Mouse (Mus musculus) hindbrain, embryonic 10.5 days (tissue): ENCODE results near the gene Tmem150a. TPM values are rescaled to one million over a fixed set of nuclear protein-coding genes. Genes with fewer than 3 reads are reported as not detected.
A peak's percentile ranks its signal among the peaks of the same experiment; 100 is the strongest.

Experiments
- DNase-seq: peaks from one replicate; pipeline ENCODE4 v3.0.0-alpha.2; 2017; ENCODE audit warnings: low spot score
- H3K27ac ChIP-seq: fragments of 300-500 bp; sonication (generic); 2 replicates; pipeline ENCODE4 v1.5.1; 2016; ENCODE audit warnings: mild to moderate bottlenecking, moderate library complexity
- H3K27me3 ChIP-seq: fragments of 300-500 bp; sonication (generic); 2 replicates; pipeline ENCODE4 v1.6.1; 2016; ENCODE audit warnings: mild to moderate bottlenecking; ENCODE audit not compliant: poor library complexity, insufficient read depth, severe bottlenecking
- H3K36me3 ChIP-seq: fragments of 300-500 bp; sonication (generic); 2 replicates; pipeline ENCODE4 v1.6.1; 2016; ENCODE audit warnings: mild to moderate bottlenecking, moderate library complexity
- H3K4me1 ChIP-seq: fragments of 300-500 bp; sonication (generic); replicated peaks from 2 replicates; pipeline ENCODE4 v1.6.1; 2016; ENCODE audit warnings: mild to moderate bottlenecking
- H3K4me3 ChIP-seq: fragments of 300-500 bp; sonication (generic); 2 replicates; pipeline ENCODE4 v1.5.1; 2016; ENCODE audit warnings: mild to moderate bottlenecking, moderate library complexity
- H3K9me3 ChIP-seq: fragments of 300-500 bp; sonication (generic); 2 replicates; pipeline ENCODE4 v1.6.1; 2016; ENCODE audit warnings: mild to moderate bottlenecking, moderate library complexity
- WGBS: fragments of 180-500 bp; shearing (Covaris S2); methylation state at CpG from one replicate; pipeline ENCODE4 v1.1.7; 2016; 5-methylcytosine and 5-hydroxymethylcytosine counted together
- polyA plus RNA-seq: library from polyadenylated mRNA; unstranded; fragments of >200 nt; fragmentation: Nextera tagmentation; extraction: Ambion mirVana; gene quantifications from 2 replicates; pipeline ENCODE4 v1.2.1, GENCODE M21; 2016

The Tmem150a gene
- 5.7 and 7.0 TPM in 2 replicates for polyA plus RNA-seq

DNA sequence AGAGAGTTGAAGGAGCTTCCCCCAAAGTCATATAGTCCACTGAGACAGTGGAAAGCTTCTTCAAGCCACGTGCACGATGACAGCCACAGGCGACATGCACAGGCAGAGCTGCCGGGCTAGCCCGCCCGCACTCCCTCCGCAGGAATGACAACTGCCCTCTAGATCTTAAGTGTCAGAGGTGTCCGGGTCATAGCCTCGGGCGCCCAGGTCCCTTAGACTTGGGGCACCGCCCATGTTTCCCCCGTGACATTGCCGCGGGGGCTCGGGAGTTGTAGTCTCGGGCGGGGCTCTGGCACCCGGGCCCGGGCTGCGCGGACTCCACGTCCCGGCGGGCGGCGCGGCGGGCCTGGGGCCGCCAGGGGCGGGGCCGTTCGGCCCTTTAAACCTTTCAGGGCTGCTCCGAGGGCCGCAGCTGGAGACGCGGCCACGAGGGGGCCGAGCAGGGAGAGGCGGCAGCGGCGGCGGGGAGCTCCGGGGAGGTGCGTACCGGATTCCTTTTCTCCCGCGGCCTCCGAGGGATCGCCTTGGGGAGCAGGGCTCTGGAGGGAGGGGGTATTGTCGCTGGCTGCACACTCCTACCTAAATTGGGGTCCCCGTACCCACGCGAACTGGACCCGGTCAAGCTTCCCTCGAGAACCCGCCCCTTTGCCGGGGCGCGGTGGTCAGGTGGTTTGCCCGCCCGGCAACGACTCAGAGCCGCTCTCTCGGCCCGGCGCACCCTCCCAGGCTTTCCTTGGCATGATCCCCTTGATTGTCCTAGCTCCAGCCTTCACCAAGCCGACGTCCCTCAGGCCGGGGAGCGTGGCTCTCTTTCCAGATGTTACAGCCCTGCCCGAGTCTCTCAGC lies at the start of gene Tmem150a:
Gene Tmem150a (plus strand): TSS at position 382 of the 846 bp plus-strand sequence.
- H3K36me3 ChIP-seq: peaks cover 49% of the 10 kb centered on the region
- H3K9me3 ChIP-seq: no peaks in the 10 kb centered on the region
- H3K27me3 ChIP-seq: peaks cover 8% of the 10 kb centered on the region
- H3K4me1 ChIP-seq: peaks cover 25% of the 10 kb centered on the region
- peak within 1 kb of the TSS; percentile 83 for H3K27ac ChIP-seq
- peak; percentile 79 for DNase-seq
- WGBS: under 1% methylated on average over 71 of the region's 71 CpGs
- peak within 1 kb of the TSS; percentile 70 for H3K4me3 ChIP-seq

DNA sequence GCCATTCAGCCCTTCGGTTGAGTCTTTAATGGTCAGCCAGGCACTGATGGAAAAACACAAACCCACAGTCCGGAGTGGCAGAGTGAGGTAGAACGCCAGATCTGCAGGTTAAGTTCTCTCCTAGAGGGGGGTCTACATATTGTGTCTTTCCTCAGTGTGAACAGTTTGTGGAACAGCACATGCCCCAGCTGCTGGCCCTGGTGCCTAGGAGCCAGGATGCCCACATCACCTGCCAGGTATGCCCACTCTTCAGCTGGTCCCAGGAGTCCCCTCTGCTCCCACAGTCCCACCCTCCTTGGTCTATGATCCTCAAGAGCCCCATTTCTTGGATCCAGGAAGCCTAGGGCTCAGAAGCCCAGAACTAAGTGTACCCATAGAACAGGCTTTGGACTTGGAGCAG lies 43.0 kb upstream of the Tmem150a start:
- H3K36me3 ChIP-seq: peaks cover 53% of the 10 kb centered on the region

DNA sequence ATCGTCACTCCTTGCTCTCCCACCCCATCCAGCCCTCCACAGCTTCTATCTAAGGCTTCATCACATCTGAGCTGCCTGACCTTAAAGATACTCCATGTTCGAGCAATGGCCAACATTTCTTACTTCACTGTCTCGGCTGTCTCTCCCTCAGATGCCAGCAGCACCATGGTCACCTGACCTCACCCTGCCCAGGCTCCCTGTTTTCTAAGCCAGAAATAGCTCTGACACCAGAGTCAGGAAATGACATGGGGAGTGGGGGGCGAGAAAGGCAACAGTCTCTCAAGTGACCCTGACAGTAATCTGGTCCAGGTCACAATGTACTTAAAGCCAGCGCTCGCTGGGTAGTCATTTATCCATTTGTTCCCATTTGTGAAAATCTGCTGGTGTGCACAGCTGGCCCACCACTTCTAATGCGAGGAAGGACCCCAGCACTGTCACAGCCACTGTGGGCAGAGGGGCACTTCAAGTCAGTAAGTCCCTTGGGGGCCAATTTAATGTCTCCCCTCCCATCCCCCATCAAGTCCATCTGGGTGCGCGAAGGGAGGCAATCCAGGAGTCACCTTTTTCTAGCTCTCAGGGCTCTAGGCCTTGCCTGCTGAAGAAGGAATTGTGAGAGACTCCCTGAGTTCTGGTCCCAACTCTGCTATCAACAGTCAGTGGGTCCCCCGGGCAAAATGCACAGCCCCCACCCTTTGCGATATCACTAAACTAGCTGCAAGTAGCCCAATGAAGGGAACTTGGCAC lies 42.0 kb upstream of the Tmem150a start:
- no peak for DNase-seq
- Histone ChIP-seq H3K4me1 (no peaks in the 10 kb centered on the region), H3K9me3 (no peaks in the 10 kb centered on the region), H3K27me3 (no peaks in the 10 kb centered on the region), H3K27ac (no peak overlapping the region), H3K4me3 (no peak overlapping the region), H3K36me3 (peaks cover 64% of the 10 kb centered on the region)
- 90% methylated on average over 11 of the region's 11 CpGs for WGBS

More for the DNA sequence above, 43.0 kb upstream of the Tmem150a start:
- Histone ChIP-seq H3K27me3 (no peaks in the 10 kb centered on the region), H3K4me1 (no peaks in the 10 kb centered on the region), H3K27ac (no peak overlapping the region), H3K4me3 (no peak overlapping the region), H3K9me3 (no peaks in the 10 kb centered on the region)
- no peak for DNase-seq
- WGBS: 96% methylated on average over 3 of the region's 3 CpGs

DNA sequence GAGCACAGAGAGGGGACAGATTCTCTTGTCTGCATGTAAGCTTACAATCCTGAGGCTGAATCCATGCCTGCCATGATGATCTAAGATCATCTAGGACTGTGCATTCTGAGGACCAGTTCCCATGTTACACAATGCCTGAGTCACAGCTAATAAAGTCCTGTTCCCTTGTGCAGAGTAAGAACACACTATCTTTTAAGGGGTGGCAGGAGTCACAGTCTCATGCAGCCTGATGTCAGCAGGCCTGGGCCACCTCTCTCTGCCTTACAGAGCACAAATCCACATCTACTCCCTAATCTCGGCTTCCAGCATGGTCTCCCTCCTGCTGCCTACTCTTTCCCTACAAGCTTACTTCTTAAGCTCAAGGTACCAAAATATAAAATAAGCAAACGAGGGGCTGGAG lies 39.9 kb upstream of the Tmem150a start:
- no peak overlapping the region for H3K4me3 ChIP-seq
- H3K9me3 ChIP-seq: no peaks in the 10 kb centered on the region
- no peak for DNase-seq
- H3K36me3 ChIP-seq: peaks cover 85% of the 10 kb centered on the region
- no peaks in the 10 kb centered on the region for H3K27me3 ChIP-seq
- 83% methylated on average over 2 of the region's 2 CpGs for WGBS
- H3K4me1 ChIP-seq: no peaks in the 10 kb centered on the region
- no peak overlapping the region for H3K27ac ChIP-seq

DNA sequence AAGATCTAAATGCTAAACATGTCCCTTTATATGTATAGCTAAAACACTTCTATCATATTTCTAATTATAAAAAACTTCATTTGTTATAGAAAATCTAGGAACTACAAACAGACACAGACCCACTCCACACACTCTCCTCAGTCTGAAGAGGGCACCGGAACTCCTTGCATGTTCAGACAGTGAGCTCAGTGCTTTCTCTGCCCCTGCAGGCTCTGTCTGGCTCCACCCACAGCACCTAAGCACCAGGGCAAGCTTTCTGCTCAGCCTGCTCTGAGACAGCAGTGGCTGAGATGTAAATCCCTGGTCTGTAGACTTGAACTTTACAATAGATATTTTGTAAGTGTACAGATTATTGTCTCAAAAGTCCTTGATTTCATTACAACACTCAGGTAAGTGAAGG lies 39.2 kb upstream of the Tmem150a start:
- peaks cover 91% of the 10 kb centered on the region for H3K36me3 ChIP-seq
- no peaks in the 10 kb centered on the region for H3K9me3 ChIP-seq
- DNase-seq: no peak
- no peak overlapping the region for H3K4me3 ChIP-seq
- H3K27me3 ChIP-seq: no peaks in the 10 kb centered on the region
- H3K4me1 ChIP-seq: no peaks in the 10 kb centered on the region
- no peak overlapping the region for H3K27ac ChIP-seq
- 95% methylated on average over 1 of the region's 1 CpGs for WGBS

DNA sequence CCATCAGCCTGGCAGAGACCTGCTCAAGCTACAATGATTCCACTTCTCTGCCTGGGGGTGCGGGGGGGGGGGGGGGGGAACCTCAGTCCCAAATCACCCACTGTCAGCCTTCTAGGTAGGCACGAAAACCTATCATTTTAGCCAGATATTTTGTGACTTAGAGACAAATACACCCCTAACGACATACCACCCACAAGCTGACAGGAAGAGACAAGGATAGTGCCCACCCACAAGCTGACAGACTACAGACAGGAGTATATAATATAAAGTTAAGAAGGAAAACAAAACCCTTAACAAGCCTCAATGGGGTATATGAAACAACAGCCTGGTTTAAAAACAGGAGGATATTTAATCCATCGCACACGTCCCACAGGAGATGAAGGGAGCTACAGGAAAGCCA lies 36.8 kb upstream of the Tmem150a start:
- H3K36me3 ChIP-seq: peaks cover 97% of the 10 kb centered on the region
- WGBS: 80% methylated on average over 5 of the region's 5 CpGs
- H3K27me3 ChIP-seq: no peaks in the 10 kb centered on the region
- H3K9me3 ChIP-seq: no peaks in the 10 kb centered on the region
- no peak overlapping the region for H3K4me3 ChIP-seq
- H3K27ac ChIP-seq: no peak overlapping the region
- no peaks in the 10 kb centered on the region for H3K4me1 ChIP-seq
- DNase-seq: no peak

DNA sequence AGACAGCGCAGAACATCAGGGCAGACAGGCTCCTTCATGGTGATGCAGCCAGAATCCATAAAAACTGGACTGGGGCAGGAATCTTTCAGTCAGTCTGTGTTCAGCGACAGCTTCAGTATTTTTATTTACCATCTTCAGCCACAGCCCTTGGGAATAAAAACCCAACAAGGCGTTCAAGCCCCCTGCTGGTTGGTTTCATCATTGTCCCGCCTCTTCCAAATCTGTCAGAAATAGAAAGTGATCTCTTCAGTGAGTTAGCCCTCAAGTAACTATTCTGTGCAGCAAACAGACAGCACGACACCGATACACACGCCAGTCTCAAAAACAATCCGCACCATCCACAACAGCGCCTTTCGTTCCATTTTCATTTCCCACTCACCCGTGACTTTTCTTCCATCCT lies 36.2 kb upstream of the Tmem150a start:
- Histone ChIP-seq H3K4me1 (no peaks in the 10 kb centered on the region), H3K27me3 (no peaks in the 10 kb centered on the region), H3K36me3 (peaks cover 97% of the 10 kb centered on the region), H3K27ac (no peak overlapping the region), H3K9me3 (no peaks in the 10 kb centered on the region), H3K4me3 (no peak overlapping the region)
- DNase-seq: no peak
- WGBS: 87% methylated on average over 11 of the region's 11 CpGs

DNA sequence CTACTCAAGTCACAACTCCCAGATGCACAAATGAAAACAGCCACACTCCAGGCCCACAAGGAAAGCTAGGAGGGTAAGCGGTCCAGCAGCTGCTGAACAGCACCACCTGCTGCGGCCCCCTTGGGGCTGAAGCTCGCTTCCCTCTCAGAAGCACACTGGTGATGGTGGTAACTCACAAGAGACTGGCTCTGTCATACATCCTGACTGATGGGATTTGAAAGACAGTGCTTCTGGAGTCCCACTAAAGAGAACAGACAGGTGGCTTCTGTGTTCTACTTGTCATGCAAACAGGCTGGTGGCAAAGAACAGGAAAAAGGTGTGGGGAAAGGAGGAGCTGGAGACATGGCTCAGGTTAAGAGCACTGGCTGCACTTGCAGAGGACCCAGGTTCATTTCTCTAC lies 32.3 kb upstream of the Tmem150a start:
- Histone ChIP-seq H3K4me1 (no peaks in the 10 kb centered on the region), H3K9me3 (no peaks in the 10 kb centered on the region), H3K4me3 (no peak overlapping the region), H3K36me3 (peaks cover 100% of the 10 kb centered on the region), H3K27me3 (no peaks in the 10 kb centered on the region), H3K27ac (no peak overlapping the region)
- no peak for DNase-seq
- 90% methylated on average over 3 of the region's 3 CpGs for WGBS

DNA sequence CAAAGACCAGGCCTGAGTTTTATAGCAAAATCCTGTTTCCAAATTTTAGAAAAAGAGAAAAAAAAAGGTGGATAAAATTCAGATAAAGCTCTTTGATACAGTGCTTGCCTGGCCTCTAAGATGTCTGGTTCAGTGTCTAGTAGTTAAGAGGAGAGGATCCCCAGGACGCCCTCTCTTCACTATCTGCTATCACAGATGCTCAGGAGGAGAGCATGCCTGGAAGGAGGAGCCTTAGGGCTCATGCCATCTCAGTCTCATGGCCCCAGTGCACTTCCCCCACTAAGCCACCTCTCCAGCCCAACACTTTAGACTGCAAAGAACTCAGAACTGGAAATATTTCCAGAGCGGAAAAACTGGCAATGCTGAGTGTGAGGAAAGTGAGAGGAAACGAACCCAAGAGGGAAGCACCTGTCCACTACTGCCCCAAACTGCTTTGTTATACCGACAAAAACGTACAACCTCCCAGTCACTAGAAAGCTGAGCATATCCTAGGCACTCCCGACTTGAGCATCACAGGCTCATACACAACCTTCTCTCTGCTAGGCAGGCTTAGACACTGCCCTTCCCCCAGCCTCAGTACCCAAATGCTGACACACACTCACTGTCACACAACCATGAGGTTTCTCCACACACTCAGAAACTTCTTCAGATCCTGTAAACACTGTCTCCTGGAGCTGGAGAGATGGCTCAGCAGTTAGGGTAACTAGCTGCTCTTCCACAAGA lies 31.3 kb upstream of the Tmem150a start:
- H3K27ac ChIP-seq: no peak overlapping the region
- no peaks in the 10 kb centered on the region for H3K27me3 ChIP-seq
- no peaks in the 10 kb centered on the region for H3K9me3 ChIP-seq
- H3K4me1 ChIP-seq: no peaks in the 10 kb centered on the region
- H3K36me3 ChIP-seq: peaks cover 100% of the 10 kb centered on the region
- 89% methylated on average over 6 of the region's 6 CpGs for WGBS
- no peak overlapping the region for H3K4me3 ChIP-seq
- no peak for DNase-seq

DNA sequence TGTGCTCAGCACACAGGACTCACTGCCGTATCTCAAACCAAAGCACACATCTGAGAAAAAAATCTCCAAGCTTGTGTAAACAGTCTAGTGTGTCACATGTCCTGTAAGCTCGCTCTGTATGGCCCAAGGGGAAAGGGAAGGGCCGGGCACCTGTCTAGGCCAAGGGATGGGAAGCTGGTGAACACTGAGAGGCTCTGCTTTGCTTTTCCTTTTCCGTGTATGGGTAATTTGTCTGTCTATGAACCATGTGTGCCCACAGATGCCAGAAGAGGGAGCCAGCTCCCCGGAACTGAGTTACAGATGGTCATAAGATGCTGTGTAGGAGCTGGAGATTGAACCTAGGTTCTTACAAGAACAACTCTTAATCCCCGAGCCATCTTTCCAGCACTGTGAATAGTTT lies 29.0 kb upstream of the Tmem150a start:
- Histone ChIP-seq H3K27ac (no peak overlapping the region), H3K36me3 (peaks cover 100% of the 10 kb centered on the region), H3K4me3 (no peak overlapping the region), H3K9me3 (no peaks in the 10 kb centered on the region), H3K4me1 (no peaks in the 10 kb centered on the region), H3K27me3 (no peaks in the 10 kb centered on the region)
- WGBS: 77% methylated on average over 6 of the region's 6 CpGs
- DNase-seq: peak; percentile 16

DNA sequence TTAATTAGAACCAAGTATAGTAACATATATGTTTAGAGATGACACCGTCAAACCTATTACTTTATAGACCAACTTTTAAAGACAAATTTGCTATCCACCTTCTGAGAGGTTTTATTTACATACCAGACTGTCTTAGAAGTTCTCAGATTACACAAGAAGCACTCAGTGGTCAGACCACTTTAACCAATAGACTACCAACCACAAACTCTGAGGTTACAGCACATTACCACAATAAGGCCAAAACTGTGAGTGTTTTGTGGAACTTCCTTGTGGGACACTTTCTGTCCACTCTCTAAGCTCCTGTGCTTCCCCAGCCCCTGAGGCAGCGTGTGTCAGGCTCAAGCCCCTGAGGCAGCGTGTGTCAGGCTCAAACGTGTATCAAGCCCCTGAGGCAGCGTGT lies 26.2 kb upstream of the Tmem150a start:
- H3K9me3 ChIP-seq: no peaks in the 10 kb centered on the region
- H3K4me1 ChIP-seq: no peaks in the 10 kb centered on the region
- peaks cover 100% of the 10 kb centered on the region for H3K36me3 ChIP-seq
- DNase-seq: no peak
- WGBS: 95% methylated on average over 5 of the region's 5 CpGs
- no peaks in the 10 kb centered on the region for H3K27me3 ChIP-seq
- no peak overlapping the region for H3K4me3 ChIP-seq
- no peak overlapping the region for H3K27ac ChIP-seq

DNA sequence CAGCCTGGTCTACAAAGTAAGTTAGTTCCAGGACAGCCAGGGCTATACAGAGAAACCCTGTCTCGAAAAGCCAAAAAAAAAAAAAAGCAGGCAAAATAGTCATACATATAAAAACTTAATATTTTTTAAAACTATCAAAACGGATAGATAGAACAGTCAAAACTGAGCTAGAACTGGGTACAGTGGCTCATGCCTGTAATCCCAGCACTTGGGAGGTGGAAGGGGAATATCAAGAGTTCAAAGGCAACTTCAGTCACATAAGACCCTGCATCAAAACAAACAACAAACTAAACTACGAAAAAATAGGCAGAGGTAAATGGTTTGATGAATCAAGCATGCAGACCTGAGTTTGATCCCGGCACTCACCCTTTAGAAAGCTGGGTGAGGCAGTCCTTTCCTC lies 25.1 kb upstream of the Tmem150a start:
- peaks cover 100% of the 10 kb centered on the region for H3K36me3 ChIP-seq
- no peak for DNase-seq
- no peak overlapping the region for H3K4me3 ChIP-seq
- 90% methylated on average over 4 of the region's 4 CpGs for WGBS
- H3K27me3 ChIP-seq: no peaks in the 10 kb centered on the region
- H3K9me3 ChIP-seq: no peaks in the 10 kb centered on the region
- no peak overlapping the region for H3K27ac ChIP-seq
- no peaks in the 10 kb centered on the region for H3K4me1 ChIP-seq

DNA sequence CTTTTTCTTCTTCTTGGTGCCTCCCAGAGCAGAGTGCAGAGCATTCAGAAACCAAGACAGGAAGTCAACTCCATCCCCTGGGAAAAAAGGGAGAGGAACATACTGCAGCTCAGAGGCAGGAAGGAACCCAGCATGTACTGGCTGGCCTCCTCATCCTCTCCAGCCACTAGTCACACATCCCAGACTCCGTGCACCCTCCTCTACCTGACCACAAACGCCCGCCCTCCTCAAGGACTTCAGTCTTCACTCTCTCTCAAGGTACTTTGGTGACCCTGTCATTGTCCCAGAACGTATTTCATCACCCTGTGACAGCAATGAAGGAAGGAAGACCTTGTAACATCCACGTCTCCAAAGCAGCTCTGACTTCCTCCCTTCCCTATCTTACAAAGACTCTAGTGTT lies 22.1 kb upstream of the Tmem150a start:
- WGBS: 86% methylated on average over 5 of the region's 5 CpGs
- Histone ChIP-seq H3K27ac (no peak overlapping the region), H3K9me3 (no peaks in the 10 kb centered on the region), H3K36me3 (peaks cover 100% of the 10 kb centered on the region), H3K27me3 (no peaks in the 10 kb centered on the region), H3K4me1 (no peaks in the 10 kb centered on the region), H3K4me3 (no peak overlapping the region)
- DNase-seq: no peak
